Mouse (Mus musculus) frontal cortex, postnatal 10 days (tissue): ENCODE measurements around the gene Gpr6.

Source experiments
- DNase-seq, 2 experiments: peaks; one replicate each; pipeline ENCODE4 v3.0.0; 2022; ENCODE audit warnings: low spot score in 2 of 2, mixed read lengths in 1 of 2

Gene Gpr6

GRCm38 (mm10) chr10:41072116-41072515 lies at the start of gene Gpr6:
Gene Gpr6 (minus strand): TSS chr10:41072285.
- DNase-seq = peak; percentile 18 to 55

GRCm38 (mm10) chr10:41100060-41100459 lies 28.0 kb upstream of the Gpr6 start:
- DNase-seq = no peak

GRCm38 (mm10) chr10:41098137-41098536 lies 26.1 kb upstream of the Gpr6 start:
- no peak for DNase-seq

GRCm38 (mm10) chr10:41088852-41089251 lies 16.8 kb upstream of the Gpr6 start:
- DNase-seq = no peak

- DNase-seq = no peak
Observed at GRCm38 (mm10) chr10:41071696-41072095, 389 bp downstream of the Gpr6 start.

- DNase-seq = peak; percentile 15 to 51
Observed at GRCm38 (mm10) chr10:41070693-41071651, 1.1 kb downstream of the Gpr6 start.

- no peak for DNase-seq
Observed at GRCm38 (mm10) chr10:41060250-41060831, 11.7 kb downstream of the Gpr6 start.

GRCm38 (mm10) chr10:41055581-41055980 lies 16.5 kb downstream of the Gpr6 start:
- no peak for DNase-seq

DNA sequence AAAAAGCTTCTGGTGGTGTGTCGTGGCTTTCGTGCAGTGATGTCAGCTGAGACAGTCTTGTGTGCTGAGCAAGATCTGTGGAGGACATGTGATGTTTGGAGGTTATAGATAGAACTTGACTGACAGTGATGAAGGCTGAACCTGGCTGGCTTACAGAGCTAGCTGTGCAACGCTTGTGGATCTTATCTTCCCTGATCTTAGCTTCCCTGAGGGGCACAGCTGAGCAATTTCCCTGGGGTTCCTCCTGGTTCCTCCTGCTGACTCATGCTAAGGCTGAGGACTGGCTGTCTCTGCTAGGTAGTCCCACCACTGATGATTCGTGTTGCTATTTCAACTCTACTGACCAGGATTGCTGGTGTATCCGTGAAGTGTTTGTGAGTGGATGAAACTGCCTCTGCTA lies 18.1 kb downstream of the Gpr6 start:
- DNase-seq = no peak

GRCm38 (mm10) chr10:41042272-41042671 lies 29.8 kb downstream of the Gpr6 start:
- DNase-seq = no peak

- DNase-seq = no peak
Observed at GRCm38 (mm10) chr10:41041478-41041877, 30.6 kb downstream of the Gpr6 start.

DNA sequence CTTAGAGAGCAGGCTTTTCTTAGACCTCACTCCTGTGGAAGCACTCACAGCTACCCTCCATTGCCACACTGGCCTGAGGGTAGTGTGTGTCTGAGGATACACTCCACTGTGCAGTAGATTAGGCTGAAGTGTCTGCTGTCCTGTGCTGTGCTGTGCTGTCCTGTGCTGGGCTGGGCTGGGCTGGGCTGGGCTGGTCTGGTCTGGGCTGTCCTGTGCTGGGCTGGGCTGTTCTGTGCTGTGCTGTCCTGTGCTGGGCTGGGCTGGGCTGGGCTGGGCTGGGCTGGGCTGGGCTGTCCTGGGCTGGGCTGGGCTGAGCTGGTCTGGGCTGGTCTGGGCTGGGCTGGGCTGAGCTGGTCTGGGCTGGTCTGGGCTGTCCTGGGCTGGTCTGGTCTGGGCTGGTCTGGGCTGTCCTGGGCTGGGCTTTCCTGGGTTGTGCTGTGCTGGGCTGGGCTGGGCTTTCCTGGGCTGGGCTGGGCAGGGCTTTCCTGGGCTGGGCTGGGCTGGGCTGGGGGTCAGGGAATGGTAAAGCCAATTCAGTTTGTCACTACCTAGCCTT lies 31.5 kb downstream of the Gpr6 start:
- no peak for DNase-seq

DNA sequence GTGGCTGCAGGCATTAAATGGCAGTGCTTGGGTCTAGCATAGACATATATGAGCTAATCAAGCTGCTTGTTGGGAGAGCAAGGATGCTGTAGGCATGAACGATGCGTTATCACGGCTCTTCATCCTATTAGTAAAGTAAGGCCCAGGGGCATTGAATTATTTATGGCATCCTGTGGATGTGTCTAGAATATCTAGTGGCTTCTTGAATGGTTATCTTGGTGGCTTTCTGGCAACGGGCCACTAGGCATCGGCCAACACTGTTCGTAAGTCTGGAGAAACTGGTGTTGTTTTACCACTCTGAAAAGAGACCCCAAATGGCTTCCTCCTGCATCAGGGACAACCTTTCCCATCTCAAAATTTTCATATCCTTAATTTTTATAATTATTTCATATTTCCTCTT lies 33.6 kb downstream of the Gpr6 start:
- no peak for DNase-seq

DNA sequence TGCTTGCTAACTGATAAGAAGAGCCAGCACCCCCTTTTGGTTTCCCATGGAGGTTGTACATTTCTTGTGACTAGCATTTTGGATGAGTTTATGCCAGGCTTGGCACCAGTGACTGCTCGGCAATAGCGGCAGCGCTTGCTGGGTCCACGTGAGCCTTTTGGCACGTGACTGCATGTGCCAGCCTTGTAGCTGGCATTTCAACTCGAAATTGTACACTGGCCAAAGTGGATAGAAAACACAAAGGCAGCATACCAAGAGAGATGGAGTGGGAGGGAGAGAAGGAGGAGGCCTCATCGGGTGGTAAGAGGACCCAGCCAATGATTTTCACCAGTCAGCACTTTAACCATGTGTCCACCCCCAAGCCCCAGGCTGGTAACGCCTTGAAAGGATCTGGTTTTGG lies 34.4 kb downstream of the Gpr6 start:
- DNase-seq = peak; percentile 48 to 53

- no peak for DNase-seq
Observed at GRCm38 (mm10) chr10:41032811-41033210, 39.3 kb downstream of the Gpr6 start.

- no peak for DNase-seq
Observed at GRCm38 (mm10) chr10:41024860-41025259, 47.2 kb downstream of the Gpr6 start.

- no peak for DNase-seq
Observed at GRCm38 (mm10) chr10:41024406-41024805, 47.7 kb downstream of the Gpr6 start.

- DNase-seq = no peak
Observed at GRCm38 (mm10) chr10:41022226-41022625, 49.9 kb downstream of the Gpr6 start.
